Mouse (Mus musculus) kidney, adult 2 months (tissue): ENCODE results near the gene Nectin2.

Experiments
- CTCF ChIP-seq: fragments of 200-500 bp; conservative IDR thresholded peaks from 2 replicates; pipeline ENCODE4 v1.5.1; 2011; ENCODE audit warnings: low read depth, mild to moderate bottlenecking, control low read depth, low read length, moderate library complexity, mixed read lengths; ENCODE audit not compliant: insufficient read depth, insufficient read length
- POLR2A ChIP-seq: fragments of 200-500 bp; IDR thresholded peaks from one replicate; pipeline ENCODE4 v1.6.1; 2011; ENCODE audit warnings: low read depth, low read length, control low read depth

DNA sequence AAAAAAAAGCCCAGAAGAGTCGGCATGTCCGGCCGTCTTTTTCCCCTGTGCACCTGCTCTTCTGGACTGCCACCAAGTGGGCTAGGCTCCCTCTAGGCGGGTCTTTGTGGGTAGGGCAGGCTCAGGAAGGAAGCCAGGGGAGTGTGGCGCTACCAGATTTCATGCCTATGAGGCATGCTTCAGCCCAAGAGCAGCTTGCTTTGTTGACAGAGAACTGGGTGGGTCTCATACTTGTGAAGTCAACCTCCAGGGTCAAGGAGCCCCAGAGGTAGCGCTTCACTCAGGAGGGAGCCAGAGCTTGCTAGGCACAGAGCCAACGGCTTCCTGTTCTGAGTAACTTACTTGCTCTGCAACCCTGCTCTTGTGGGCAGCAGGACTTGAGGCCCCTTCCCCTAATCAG, 3.3 kb upstream of the Nectin2 start:
- TF ChIP-seq CTCF: no peak
- TF ChIP-seq POLR2A: no peak
